Mouse (Mus musculus) embryo, embryonic 11 days (tissue): ENCODE measurements around the gene Zfp74.
"Not testable (repeated sequence)": the region's sequence is repeated elsewhere in the genome, so short reads cannot be mapped to it uniquely, and the experiment has no call there.

ENCODE experiments used
- DNase-seq: peaks from one replicate; pipeline ENCODE4 v3.0.0-alpha.2; 2015

Gene Zfp74

DNA sequence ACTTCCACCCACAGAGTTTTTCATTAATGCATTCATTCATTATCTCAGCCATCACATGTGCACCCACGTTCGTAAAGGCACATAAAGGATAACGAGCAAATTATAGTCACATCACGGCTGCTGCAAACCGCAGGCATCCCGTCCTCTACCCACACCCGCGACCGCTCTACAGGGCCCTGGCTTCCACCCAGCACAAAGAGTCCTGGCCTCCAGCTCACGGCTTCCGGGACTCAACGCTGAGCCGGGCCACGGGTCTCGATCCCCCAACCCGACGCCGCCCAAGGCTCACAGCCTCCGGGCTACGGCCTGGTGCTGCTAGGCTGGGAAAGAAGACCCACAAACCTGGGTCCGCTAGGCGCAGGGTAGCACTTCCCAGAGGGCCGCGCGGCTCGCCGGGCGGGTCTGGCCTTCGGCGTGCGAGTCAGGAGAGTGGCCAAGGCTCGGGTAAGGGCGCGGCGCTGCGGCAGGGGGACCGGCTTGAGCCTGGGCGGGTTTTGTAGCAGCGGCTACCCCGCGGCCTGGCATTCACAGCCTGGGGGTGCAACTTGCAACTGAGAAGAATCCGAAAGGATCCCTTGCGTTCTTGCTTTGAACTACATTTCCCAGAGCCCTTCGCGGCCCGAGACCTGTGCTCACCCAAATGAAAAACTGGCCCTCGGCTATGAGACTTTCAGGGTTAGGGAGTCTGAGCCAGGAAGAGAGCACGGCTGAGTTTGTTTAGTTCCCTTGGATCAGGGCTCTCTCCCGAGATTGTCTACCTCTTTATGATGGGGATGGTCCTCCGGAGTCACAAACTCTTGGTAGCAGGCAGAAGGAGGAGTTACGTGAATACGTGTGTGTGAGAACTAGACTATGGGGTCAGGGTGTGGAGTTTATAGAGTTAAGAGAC is at the start of gene Zfp74:
Zfp74 (minus strand) TSS at position 577 of the 889 bp plus-strand sequence.
- DNase-seq = peak; percentile 91

DNA sequence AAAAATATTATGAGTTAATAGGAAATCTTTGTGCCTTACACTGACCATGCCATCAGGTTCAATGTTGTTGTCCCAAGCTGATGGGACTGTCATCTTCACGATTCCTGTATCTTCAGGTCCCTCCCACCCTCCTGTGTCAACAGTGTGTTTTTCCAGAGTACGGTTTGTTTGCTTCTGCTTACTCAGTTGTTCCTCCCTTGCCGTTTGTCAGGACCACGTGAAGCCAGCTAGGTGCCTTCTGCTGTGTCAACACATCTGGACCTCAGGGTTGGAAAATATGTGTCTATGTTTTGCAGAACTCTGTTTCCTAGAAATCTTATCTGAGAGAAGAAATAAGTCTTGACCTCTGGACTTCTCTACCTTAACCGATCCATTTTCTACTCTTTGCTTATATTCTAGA is 46.7 kb upstream of the Zfp74 start:
- no peak for DNase-seq

DNA sequence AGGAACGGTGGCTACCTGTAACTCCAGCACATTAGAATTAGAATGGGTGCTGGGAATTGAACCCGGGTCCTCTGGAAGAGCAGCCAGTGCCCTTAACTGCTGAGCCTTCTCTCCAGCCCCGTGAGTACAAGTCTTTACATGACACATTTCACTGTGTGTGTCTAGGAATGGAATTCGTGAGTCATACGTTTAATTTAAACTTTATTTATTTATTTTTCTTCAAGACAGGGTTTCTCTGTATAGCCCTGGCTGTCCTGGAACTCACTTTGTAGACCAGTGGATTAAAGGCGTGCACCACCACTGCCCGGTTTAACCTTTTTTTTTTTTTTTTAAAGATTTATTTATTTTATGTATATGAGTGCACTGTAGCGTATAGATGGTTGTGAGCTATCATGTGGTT is 41.2 kb upstream of the Zfp74 start:
- DNase-seq = no peak

DNA sequence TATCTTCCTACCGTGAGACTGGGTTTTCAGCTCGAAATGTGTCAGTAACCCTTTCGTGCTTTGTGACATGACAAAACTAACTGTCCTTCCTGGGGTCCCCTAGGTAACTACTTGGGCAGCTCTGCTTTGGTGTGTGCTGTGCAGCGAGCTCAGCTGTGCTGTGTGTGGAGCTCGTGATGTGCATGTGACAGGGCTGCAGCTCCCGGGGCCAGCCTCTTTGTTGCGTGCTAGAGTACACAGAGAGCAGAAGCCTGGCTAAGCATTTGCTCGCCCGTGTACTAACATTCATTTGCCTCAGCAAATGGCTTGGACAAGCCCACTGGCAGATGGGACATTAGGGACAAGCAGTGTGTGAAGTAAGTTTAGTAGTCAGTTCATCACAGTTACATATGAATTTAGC is 39.5 kb upstream of the Zfp74 start:
- DNase-seq = no peak

DNA sequence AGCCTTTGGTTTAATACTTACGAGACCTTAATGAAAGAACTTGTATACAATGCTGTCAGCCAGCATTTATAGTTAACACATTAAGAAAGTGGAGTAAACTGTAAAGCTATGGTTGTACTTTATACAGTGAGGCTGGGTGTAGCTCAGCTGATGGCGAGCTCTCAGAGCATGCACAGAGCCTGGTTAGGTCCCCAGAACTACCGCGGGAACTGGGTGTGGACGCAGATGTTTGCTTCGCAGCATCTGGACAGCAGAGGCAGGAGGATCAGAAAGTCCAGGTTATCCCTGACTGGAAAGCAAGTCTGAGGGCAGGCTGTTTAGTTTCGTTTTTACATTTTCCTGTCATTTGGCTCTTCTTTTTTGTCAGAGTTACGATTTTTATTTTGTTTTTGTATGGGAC is 38.8 kb upstream of the Zfp74 start:
- no peak for DNase-seq

DNA sequence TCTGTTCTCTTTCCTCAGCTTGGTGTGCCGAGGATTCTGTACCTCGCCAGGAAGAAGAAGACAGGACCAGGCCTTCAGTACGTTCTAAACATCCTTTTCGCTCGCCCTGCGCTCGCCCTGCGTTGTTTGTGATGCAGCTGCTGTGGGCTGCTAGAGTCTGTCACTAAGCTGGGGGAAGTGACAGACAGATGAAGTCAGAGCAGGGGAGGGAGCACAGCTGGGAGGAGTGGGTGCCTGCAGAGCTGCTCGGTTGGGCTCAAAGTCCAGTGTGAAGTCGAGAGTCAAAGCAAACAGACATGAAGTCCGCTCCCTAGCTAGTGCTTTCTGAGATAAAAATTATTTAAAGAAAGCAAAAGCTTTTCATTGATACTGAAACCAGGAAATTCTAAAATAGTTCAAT is 35.1 kb upstream of the Zfp74 start:
- no peak for DNase-seq

DNA sequence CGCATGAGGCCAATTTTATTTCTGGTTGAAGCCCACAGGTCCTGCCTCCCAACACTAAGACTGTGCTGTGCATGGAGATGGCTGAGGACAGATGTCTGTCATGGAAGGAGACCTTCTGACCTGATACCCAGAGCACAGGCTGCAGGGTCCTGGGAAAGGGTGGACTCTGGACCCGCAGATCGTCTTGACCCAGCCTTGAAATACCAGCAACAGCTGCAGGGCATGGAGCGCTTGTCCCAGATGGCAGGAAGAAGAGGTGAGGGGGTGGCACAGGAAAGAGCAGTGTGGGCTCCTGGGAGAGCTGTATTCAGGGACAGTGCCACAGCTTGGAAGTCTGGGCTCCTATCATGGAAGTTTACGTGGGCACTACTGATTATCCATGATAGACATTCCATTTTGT is 33.7 kb upstream of the Zfp74 start:
- DNase-seq = no peak

DNA sequence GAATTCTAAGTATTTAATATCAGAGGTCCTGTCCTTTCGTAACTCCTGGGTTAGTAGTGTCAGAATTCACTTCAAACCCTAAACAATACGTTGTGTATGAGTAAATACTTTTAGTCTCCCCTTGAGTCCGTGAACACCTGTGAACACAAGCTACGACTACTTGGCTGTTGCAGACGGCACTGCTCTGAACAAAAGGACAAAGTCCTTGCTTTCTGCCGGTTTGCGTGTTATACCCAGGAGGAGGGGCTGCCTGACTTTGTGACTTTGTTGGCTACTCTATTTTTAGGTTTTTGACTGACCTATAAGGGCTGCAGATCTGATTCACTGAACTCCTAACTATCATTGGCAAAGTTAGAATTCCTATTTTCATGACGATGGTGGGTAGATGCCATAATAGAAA is 32.2 kb upstream of the Zfp74 start:
- DNase-seq = no peak

DNA sequence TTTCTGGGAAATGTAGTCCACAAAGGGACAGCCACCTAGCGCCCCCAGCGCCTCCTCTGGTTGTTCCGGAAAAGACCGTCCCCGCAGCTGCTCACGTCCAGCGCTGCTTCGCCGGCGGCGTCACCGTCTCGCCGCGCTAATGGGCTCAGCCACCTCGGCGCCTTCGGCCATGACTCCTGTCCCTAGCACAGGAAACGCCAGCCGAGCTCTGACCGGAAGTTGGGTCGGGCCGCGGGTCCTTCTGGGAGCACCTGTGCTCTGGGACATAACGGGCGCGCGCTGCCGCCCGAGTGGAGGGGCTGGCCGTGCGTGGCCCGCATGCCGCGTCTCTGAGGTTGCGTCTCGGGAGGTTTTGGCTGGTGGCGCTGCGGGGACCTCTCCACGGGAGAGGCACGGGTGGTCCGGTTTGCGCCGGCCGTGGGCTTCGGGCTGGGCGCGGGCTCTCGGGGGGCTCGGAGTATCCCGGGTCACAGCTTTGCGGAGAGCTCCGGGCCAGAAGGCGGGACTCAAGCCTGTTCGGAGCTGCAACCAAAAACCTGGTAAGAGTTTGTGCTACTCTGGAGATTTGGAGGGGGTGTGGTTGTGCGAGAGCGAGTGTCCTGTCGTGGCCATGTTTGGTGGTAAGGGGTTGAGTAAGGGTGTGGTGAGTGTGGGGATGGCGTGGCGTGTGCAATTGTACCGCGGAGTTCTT is 29.9 kb upstream of the Zfp74 start, which contains the start of gene Zfp568:
Zfp568 (plus strand) TSS at position 266 of the 691 bp plus-strand sequence.
- peak; percentile 97 for DNase-seq

DNA sequence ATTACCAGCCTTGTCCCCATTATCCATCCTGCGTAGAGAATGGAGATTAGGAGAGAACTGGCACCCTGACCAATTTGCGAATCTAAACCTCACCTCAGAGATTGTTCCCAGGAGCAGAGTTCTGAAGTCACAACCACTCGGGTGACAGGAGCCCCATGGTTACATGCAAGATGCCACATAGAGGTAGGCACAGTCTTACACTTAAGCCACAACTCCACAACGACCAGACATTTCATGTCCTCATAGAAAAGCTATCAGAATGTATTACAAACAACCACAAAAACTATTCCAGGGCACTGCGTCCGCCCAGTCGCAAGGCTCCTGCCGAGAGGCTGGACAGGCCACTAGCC is 29.4 kb upstream of the Zfp74 start:
- no peak for DNase-seq

DNA sequence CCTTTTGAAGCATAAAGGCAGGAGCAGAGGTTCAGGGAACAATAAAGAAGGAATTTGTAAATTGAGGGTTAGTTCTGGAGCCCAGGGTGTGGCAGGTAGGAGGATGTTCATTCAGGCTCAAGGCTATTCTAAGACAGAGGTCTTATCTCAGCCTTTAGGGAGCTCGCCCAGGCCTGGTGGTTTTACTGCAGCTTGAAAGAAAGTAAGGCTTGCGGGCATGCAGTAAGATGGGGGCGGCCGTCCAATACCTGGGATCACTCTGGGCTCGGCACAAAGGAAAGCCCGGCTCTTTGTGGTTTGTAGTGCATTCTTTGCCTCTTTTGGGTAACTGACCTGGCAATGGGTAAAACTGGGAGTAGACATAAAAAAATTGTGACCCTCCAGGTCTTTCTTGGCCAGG is 29.0 kb upstream of the Zfp74 start:
- DNase-seq = peak; percentile 12

DNA sequence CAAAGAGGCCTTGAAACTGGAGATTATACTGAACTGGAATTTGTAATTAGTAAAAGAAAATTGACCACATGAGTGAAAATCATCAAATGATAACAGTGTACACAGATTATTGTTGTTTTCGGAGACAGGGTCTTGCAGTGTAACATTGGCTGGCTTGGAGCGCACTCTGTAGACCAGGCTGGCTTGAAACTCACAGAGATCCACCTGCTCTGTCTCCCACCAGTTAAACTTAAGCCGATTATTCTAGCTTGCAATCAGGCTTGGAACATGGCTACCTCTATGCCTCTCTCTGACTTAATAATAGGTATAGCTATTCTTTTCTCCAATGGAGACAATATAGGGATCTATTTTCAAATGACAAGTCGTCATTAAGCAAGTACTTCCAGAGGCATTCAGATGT is 28.5 kb upstream of the Zfp74 start:
- DNase-seq = no peak

DNA sequence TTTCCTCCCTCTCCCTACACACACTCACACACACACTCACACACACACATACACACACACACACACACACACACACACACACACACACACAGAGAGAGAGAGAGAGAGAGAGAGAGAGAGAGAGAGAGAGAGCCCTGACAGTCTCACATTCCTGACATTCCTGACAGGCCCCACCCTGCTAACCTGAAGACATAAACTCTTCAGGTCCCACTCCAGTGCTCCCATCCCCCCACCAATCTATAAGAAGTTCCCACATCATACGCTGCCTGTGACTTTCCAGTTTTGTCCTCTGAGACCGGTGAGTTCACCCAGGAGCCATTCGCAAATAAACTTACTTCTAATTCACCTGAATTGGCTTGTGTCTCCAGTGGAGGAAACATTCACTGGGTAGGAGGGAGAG is 28.0 kb upstream of the Zfp74 start:
- no peak for DNase-seq

DNA sequence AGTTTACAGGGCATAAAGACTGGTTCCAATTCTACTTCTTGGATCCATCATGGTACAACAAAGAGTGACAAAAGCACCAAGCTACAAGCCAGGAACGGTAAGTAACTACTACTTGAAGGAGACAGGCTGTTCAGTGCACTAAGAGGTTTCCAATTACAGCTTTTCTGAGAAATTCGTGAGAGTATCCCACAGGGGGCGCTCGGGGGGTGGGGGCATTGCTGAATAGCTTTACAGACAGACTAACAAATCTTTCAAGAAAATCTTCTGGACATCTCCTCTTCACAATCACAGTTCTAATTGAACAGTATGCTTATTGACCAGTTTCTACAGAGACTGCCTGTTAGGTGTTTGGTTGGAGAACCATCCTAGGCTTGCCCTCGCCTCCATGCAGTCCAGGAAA is 27.6 kb upstream of the Zfp74 start:
- DNase-seq = no peak

DNA sequence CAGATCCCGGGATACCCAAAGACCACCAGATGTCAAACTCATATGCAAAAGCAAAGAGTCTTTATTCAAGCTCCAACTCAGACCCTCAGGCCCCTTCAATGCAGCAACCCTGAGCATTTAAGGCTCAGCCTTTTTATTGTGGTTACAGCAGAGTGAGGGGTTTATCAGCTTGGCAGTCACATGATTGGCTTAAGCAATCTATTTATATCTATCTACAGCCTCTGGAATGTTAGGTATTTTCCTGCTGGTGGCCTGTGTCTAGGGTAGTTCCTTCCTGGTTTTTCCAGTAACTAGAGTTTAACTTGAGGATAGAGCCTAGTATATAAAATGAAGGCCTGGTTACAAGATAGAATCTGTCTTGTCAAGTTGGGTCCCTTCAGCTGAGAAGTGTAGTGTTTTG is 26.9 kb upstream of the Zfp74 start:
- DNase-seq = no peak

DNA sequence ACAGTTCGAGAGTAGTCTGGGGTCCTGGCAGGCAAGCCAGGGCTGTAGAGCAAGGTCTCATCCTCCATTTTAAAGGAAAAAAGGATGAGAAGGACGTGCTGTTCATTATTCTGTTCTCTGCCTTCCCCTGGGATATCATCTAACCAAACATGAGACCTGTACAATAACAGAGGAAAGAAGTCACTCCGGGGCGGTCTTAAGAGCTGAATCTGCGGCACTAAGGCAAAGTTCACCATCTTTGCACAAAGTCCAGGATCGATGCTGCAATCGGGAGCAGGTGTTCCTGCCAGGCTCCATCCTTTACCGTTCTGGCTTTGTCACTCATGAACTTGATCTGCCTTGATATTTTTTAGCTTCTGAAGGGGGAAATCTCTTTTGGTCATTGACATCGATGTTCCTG is 16.8 kb upstream of the Zfp74 start:
- DNase-seq = no peak

DNA sequence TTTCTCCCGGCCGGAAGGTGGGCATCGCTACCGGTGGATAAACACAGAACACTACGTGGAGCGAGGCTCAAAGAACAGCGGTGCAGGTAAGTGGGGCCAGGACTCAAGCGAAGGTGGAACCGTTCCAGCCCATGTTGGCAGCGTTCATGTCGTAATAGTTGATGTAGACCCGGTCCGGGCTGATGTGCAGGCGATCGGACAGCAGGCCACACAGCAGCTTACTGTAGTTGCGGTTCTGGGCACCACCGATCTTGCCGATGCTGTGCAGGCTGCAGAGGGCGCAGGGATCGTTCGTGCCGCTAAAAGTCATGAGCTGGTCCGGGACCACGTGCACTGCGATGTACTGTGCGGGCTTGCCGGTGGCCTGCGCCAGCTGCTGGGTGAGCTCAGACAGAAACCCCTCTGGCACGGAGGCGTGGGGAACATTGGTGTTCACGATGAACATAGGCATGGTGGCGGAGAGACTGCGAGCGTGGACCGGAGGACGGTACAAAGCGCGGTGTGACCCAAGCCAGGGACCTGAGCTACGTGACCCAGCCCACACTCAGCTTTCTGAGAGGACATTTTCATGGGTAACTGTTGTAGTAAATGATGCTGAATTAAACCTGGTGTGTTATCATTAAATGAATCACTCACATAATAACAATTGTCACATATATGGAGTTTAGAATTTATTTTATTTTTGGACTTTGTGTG is 11.4 kb upstream of the Zfp74 start:
- not testable (repeated sequence) for DNase-seq

DNA sequence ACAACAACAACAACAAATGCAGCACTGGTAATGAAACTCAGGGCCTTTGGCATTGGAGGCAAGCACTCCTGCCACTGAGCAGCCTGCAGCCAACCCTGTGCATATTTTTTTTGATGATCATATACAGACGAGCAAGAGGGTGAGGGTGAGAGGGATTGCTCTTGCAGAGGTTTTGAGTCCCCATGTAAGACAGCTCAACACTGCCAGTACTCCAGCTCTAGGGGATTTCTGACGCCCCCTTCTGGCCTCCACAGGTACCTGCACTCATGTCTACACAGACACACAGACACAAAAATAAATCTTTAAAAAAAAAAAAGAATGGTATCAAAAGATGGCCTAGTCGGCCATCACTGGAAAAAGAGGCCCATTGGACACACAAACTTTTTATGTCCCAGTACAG is 5.1 kb upstream of the Zfp74 start:
- DNase-seq = no peak

DNA sequence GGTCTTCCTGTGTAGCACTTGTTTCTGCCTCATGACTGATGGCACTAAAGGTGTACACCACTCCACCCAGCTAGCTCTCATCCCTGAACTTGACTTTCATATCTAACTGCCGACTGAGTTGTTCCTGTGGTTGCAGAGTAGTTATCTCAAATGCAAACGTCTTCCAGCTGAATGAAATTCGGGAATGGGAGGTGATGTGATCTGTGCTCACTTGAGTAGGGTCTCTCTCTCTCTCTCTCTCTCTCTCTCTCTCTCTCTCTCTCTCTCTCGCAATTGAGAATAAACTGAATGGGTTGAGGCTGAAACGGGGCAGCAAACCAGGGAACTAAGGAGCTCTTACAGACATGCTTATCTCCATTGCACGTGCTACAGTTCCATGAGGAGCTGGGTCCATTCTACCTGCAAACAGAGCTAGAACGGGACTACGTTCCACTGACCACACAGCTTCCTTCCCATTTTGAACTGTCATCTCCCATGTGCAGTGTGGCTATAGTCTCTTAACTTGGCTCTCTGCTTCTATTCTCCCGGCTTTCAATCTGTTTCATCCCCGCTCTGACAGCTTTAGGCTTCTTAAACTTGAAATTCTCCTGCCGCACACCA is 4.3 kb upstream of the Zfp74 start:
- DNase-seq = no peak

DNA sequence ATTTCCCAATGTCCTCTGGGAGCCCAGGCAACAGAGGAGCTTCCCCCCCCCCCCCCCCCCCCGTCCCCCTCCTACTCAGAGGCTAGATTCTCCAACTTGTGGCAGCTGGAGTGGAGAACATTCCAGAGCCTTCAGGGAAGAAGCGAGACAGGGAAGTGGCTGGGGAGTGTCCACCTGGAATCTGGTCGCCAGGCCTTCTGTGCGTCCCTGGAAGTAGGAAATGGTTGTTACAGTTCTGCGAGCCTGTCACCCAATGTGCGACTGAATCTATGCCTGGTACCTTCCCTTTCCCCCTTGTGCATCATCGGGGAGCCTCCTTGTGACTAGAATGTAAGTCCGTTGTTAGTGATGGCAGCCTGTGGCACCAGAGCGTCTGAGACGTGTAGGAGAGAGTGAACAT is 2.4 kb upstream of the Zfp74 start:
- DNase-seq = no peak

DNA sequence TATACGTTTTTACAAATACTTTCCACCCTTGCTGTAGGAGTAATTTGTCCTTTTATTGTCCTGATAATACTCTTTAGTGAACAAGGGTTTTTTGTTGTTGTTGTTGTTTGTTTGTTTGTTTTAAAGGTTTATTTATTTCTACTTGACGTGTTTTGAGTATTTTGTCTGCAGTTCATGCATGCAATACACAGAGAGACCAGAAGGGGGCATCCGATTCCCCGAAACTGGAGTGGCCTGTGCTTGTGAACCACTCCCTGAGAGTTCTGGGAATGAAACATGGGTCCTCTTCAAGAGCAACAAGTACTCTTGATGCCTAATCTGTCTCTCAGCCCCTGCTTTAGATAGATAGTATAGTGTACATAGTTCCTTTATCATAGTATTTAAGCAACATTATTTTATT is 842 bp upstream of the Zfp74 start:
- peak; percentile 65 for DNase-seq

DNA sequence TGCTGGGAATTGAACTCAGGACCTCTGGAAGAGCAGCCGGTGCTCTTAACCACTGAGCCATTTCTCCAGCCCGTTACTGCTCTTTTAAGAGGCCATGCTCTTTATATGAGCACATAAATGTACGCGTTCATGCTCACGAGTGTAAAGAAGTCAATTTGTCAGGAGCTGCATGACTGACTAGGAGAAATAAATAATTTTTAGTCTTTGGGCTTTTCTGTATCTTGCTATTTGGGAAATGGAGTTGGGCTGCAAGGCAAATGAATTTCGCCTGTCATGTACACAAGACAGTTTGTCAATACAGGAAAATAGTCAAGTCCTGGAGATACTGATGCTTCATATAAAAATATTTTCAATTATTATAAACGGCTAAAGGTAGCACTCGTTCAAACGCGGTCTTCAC is 803 bp downstream of the Zfp74 start:
- no peak for DNase-seq

DNA sequence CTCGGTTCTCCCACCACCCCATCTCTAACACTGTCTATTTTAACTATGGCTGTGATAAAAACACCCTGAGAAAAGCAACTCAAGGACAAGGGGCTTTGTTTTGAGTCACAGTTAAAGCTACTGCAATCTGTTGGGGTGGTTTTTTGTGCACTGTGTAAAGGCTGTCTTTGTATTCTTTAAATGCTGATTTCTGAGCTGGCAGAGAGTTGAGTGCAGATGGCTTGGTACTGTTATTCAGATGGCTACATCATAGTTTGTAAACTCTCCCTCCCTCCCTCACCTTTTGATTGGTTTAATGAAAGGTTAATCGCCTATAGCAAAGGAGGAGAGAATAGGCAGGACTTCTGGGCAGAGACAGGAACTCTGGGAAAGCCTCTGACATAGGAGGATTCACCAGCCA is 9.7 kb downstream of the Zfp74 start:
- no peak for DNase-seq

DNA sequence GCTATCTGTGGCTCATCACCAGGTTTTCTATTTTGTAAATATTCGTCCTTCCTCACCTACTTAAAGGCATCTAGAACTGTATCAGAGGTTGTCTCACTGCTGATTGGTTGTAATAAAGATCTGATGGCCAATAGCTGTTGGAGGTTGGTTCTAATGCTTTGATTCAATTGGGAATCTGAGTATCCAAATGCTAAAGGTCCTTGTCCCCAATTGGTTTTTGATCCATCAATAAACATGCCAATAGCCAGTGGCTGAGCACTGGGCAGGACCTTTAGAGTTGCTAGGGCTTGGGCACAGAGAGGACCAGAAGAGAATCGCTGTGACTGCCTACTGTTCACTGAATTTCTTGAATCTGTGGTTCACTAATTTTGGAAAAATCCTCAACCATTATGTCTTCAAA is 10.2 kb downstream of the Zfp74 start:
- DNase-seq = no peak
